Mouse (Mus musculus) left cerebral cortex, postnatal 36 days (tissue): Measurements from ENCODE around the gene Fkbp10. TPM values are rescaled to one million over a fixed set of nuclear protein-coding genes. Genes with fewer than 3 reads are reported as not detected.

Experiments
- DNase-seq, 2 experiments: peaks; one replicate each; pipeline ENCODE4 v3.0.0; 2021 to 2022; ENCODE audit warnings: low spot score in 2 of 2, mixed read lengths in 1 of 2
- intact Hi-C: fragments of 180-260 bp; cut with DNase I; formaldehyde crosslinking; loops from one replicate; pipeline ENCODE4 v1.15.1; 2025
- total RNA-seq, 2 experiments: library from RNA; stranded (reverse); gene quantifications; 2 replicates each; pipeline ENCODE4 v1.2.3; 2021

The Fkbp10 gene
- total RNA-seq, 2 experiments from 2014 or later, result 5.3 to 6.6 TPM

- no peak for DNase-seq
- intact Hi-C loops, result no loop called here
These were observed 22.5 kb upstream of the Fkbp10 start for GRCm38 (mm10) chr11:100392958-100393357.

- intact Hi-C loops, result no loop called here
These were observed 21.8 kb upstream of the Fkbp10 start for GRCm38 (mm10) chr11:100393733-100394132.

GRCm38 (mm10) chr11:100394353-100395074 is 21.0 kb upstream of the Fkbp10 start:
- intact Hi-C loops, result no loop called here
- DNase-seq, result no peak

More at GRCm38 (mm10) chr11:100393733-100394132, 21.8 kb upstream of the Fkbp10 start:
- no peak for DNase-seq

GRCm38 (mm10) chr11:100395200-100395599 is 20.3 kb upstream of the Fkbp10 start:
- DNase-seq, result no peak
- intact Hi-C loops, result no loop called here

- intact Hi-C loops, result no loop called here
These were observed 19.5 kb upstream of the Fkbp10 start for GRCm38 (mm10) chr11:100395861-100396631.

GRCm38 (mm10) chr11:100396886-100397599 is 18.5 kb upstream of the Fkbp10 start:
- intact Hi-C loops, result no loop called here
- DNase-seq, result no peak

More at GRCm38 (mm10) chr11:100395861-100396631, 19.5 kb upstream of the Fkbp10 start:
- peak in 1 of 2 experiments; percentile 45 for DNase-seq

GRCm38 (mm10) chr11:100397600-100398389 is 17.7 kb upstream of the Fkbp10 start, which contains the start of gene Jup:
TSS of gene Jup (minus strand) at chr11:100397763.
- intact Hi-C loops, result no loop called here
- peak; percentile 99 to 100 for DNase-seq

GRCm38 (mm10) chr11:100398517-100398916 is 17.0 kb upstream of the Fkbp10 start:
- intact Hi-C loops, result no loop called here
- no peak for DNase-seq

- DNase-seq, result no peak
These were observed 16.2 kb upstream of the Fkbp10 start for GRCm38 (mm10) chr11:100399320-100399719.

GRCm38 (mm10) chr11:100399727-100400538 is 15.6 kb upstream of the Fkbp10 start:
- intact Hi-C loops, result no loop called here
- no peak for DNase-seq

More at GRCm38 (mm10) chr11:100399320-100399719, 16.2 kb upstream of the Fkbp10 start:
- intact Hi-C loops, result no loop called here

GRCm38 (mm10) chr11:100400842-100401241 is 14.7 kb upstream of the Fkbp10 start:
- intact Hi-C loops, result no loop called here
- no peak for DNase-seq

- intact Hi-C loops, result no loop called here
- no peak for DNase-seq
These were observed 13.3 kb upstream of the Fkbp10 start for GRCm38 (mm10) chr11:100402240-100402639.

GRCm38 (mm10) chr11:100402682-100403081 is 12.8 kb upstream of the Fkbp10 start:
- intact Hi-C loops, result no loop called here

GRCm38 (mm10) chr11:100403445-100404134 is 11.9 kb upstream of the Fkbp10 start:
- DNase-seq, result no peak
- intact Hi-C loops, result no loop called here

More at GRCm38 (mm10) chr11:100402682-100403081, 12.8 kb upstream of the Fkbp10 start:
- no peak for DNase-seq

GRCm38 (mm10) chr11:100404456-100405074 is 10.9 kb upstream of the Fkbp10 start:
- DNase-seq, result no peak
- intact Hi-C loops, result no loop called here

GRCm38 (mm10) chr11:100406273-100406672 is 9.2 kb upstream of the Fkbp10 start:
- no peak for DNase-seq
- intact Hi-C loops, result no loop called here

- intact Hi-C loops, result no loop called here
- DNase-seq, result no peak
These were observed 8.3 kb upstream of the Fkbp10 start for GRCm38 (mm10) chr11:100406995-100407705.
